Mouse (Mus musculus): Measurements from ENCODE around the gene Ccm2.

Gene Ccm2

DNA sequence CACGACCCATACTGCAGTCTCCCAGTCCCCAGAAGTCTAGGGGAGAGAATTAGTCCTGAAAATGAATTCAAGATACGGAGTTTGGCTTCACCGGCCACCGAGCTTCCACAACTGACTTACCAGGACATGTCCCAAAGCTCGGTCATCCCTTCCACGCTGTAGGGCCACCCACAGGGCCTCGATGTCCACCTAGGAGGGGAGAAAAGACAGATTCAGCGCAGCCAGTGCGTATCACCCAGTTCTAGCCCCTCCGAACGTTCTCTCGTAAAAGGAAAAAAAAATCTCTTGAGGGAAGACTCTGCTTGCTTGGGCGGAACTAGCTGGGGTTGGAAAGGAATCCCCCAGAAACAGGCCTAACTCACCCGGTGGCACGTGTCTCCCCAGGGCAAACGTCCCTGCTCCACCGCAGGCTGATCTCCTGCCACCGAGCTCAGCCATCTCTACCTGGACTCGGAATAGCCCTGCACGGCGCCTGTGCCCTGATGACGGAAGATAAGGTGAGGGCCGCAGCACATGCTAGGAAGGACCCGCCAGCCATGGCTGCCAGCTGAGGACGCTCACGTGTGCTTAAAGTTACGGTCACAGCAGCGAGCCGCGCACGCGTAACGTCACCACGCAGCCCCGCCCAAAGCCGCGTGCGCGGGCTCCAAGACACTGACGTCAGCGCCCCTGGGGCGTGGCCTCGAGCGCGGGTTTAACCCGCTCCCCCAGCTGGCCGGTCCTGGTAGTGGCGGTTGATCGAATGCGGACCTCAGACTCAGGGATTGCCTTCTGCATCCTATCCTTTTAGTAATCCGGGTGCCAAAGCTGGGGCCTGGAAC is 18.3 kb upstream of the Ccm2 start:
- peak; percentile 93 to 98 for DNase-seq (ENCODE audit: low read depth in 1 of 2, low spot score in 2 of 2)

DNA sequence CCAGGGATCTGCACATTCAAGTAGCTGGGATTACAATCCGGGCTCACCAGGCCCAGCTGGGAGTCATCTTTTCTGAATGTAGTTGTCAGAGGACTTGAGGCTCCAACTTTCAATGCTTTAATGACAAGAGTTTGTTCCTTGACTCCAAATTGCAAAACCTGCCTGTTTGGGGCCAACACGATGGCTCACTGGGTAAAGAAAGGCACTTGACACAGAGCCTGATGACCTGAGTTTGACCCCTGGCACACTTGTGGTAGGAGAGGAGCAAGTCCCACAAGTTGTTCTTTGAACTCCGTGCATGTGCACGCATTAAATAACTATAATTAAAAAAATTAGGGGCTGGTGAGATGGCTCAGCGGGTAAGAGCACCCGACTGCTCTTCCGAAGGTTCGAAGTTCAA is 16.7 kb upstream of the Ccm2 start:
- DNase-seq (ENCODE audit: low read depth in 1 of 2, low spot score in 2 of 2), result no peak

DNA sequence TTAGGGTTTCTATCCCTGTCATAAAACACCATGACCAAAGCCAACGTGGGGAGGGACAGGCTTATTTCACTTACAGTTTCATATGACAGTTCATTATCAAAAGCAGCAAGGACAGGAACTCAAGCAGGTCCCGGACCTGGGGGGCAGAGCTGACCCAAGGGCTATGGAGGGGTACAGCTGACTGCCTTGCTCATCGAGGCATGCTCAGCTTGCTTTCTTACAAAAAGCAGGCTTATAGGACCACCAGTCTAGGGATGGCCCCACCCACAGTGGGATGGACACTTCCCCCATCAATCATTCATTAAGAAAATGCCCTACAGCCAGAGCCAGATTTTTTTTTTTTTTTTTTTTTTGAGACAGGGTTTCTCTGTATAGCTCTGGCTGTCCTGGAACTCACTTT is 15.9 kb upstream of the Ccm2 start:
- DNase-seq (ENCODE audit: low read depth in 1 of 2, low spot score in 2 of 2), result no peak

DNA sequence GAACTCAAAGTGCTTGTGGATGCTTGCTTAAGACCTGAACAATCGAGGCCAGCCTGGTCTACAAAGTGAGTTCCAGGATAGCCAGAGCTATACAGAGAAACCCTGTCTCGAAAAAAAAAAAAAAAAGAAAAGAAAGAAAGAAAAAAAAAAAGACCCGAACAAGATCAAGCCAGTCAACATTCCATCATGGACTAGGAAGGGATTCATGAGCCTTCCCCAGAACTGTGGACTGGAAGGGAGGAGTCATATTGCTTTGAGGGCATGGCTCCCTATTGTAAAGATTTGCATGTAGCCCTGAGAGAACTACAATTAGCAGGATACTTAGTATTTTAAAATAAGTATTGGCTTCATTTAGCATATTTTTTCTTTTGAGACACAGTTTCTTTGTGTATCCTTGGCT is 2.0 kb upstream of the Ccm2 start:
- no peak for DNase-seq (ENCODE audit: low read depth in 1 of 2, low spot score in 2 of 2)

DNA sequence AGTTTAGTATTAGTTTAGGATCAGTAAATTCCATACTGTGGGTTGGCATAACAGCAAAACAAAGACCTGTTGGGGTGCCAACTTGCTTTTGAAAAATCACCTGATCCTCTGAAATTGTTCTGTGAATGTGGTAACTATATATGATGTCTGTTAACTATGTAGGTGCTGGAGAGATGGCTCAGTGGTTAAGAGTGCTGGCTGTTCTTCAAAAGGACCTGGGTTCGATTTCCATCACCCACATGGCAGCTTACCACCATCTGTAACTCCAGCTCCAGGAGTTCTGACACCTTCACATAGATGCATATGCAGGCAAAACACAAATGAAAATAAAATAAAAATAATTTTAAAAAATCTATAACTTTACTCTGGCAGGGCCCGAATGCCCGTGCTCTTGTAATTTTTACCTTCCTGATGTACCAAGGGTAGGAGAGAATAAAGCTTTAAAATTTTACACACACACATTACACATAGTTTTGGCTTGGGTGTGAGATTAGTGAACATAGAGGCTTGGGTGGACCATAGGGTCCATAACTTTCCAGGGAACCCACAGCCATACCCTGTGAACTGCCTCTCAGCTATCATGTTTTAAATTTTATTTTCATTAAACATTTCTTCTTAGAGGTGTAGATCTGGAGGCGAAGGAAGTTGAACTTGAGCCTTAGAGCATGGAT is 1.4 kb upstream of the Ccm2 start:
- no peak for DNase-seq (ENCODE audit: low read depth in 1 of 2, low spot score in 2 of 2)

DNA sequence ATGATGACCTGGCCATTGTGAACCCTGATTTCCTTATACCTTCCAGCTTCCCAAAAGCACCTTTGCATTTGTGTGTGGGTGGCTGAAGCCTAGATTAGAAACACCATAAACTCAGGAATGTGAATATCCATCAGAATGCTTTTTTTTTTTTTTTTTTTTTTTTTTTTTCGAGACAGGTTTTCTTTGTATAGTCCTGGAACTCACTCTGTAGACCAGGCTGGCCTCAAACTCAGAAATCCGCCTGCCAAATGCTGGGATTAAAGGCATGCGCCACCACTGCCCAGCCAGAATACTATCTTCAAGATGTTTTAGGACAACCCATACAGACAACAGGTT is 862 bp upstream of the Ccm2 start:
- DNase-seq (ENCODE audit: low read depth in 1 of 2, low spot score in 2 of 2), result no peak

DNA sequence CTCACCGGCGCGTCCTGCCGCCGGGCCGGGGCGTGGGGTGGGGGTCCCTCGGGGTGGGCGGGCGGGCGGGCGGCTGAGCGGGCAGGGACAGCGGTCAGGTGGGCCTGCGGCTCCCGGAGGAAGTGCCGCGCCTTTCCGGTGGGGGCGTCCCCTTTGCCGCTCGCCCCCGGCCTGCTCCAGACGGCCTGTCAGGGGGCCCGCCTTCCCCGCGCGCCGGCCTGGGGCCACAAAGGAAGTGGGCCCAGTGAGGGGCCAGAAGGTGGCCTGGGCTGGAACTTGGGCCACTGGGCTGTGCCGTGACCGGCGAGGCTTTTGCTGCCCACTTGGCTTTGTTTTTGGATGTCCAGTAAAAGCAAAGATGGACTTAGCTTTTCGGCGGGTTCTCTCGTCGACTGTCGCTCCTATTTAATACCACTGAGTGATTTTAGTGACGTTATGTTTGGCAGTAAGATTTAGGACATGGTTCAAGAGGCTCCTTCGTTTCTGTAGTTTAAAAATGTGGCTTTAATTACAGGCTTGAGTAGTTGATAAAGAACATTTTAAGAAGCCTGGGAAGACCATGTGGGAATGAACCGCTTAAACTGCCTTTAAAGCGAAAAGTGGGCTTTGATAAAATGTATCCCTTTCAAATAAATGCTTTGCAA is 472 bp downstream of the Ccm2 start:
- peak; percentile 17 to 56 for DNase-seq (ENCODE audit: low read depth in 1 of 2, low spot score in 2 of 2)

DNA sequence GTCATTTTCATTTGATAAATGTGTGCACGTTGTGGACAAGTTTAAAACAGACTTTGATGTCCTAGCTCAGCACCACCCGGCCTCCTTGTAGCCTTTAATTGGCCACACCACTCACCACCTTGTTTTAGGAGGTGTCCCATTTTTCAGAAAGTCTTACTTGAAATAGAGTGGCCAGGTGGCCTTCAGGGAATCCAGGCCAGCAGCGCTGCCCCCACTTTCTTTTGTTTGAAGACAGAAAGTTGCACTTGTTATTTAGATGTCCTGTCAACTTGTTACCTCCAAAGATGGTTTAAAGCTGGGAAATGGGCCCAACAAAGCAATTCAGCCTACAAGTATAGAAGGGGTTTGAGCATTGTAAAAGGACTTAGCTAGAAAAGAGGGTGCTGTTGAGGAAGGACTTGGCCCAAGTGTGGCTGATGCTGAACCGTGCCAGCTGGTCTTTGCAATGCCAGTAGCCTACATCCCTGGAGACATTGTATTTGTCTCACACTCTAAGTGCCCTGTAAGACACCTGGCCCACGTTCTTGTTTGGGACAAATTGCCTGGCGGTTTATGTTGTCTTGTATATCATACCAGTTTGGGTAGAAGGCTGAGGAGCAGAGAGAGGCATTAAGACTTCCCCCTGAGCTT is 1.1 kb downstream of the Ccm2 start:
- DNase-seq (ENCODE audit: low read depth in 1 of 2, low spot score in 2 of 2), result no peak

DNA sequence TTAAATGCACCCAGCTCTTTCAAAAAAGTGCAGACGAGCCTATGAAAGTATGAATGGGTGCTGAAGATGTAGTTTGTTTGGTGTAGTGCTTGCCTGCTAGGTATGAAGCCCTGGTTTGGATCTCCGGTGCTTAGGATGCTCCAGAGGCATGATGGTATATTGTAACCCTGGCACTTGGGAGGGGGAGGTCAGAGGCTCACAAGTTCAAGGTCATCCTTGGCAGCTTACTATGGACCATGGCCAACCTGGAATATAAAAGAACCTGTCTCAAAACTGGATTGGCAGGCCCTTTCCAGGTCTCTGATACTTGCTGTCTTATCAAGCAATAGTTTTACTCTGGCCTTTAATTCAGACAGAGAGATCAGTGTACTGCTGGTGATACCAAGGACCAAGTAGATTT is 3.1 kb downstream of the Ccm2 start:
- DNase-seq (ENCODE audit: low read depth in 1 of 2, low spot score in 2 of 2), result no peak

DNA sequence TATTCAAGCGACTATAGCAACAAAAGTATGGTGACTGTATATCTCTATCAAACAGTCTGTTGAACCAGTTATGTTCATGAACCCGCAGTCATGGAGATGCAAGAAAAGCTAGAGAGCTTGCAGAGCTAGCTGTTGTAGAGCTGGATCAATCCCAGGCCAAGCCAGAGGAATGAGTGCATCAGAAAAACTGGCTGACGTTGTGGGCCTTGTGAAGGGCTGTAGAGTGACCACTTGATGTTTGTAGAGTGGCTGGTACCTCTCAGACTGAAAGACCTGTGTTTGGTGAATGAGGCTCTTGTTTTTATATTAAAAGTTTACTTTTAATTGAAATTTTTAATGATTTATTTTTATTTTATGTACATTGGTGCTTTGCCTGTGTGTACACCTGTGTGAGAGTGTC is 3.5 kb downstream of the Ccm2 start:
- DNase-seq (ENCODE audit: low read depth in 1 of 2, low spot score in 2 of 2), result no peak

DNA sequence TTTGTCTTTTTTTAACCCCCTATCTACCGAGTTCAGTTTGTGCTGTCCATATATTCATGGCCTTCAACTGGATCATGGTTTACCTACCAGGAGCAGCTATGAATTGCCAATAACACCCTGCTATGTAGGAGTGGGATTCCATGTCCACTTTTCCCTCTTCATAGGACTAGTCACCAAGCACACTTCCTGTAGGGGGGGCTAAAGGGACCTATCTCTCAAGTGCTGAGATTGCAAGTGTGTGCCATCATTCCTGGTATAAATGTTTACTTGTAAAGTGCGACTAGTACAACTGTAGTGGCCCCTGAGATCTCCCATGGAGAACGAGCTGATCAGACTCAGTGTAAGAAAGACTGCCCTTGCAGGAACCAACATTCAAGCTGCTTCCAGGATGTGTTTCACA is 11.5 kb downstream of the Ccm2 start:
- no peak for DNase-seq (ENCODE audit: low read depth in 1 of 2, low spot score in 2 of 2)

DNA sequence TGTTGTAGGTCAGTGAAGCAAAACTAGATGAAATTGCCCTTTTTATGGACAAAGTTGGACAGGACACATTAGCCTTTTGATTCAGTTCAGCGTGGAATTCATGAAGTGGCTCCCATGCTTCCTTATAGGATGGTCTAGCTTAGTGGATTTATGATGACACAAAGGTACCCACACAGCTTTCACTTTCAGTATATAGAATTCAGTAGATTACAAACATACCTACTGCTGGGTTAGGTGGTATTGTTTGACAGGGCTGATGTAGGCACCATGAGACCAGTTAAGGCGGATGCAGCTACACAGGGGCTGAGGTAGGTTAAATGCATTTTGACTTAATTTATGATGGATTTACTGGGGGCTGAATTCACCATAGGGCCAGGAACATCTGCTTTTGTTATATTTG is 13.3 kb downstream of the Ccm2 start:
- no peak for DNase-seq (ENCODE audit: low read depth in 1 of 2, low spot score in 2 of 2)

DNA sequence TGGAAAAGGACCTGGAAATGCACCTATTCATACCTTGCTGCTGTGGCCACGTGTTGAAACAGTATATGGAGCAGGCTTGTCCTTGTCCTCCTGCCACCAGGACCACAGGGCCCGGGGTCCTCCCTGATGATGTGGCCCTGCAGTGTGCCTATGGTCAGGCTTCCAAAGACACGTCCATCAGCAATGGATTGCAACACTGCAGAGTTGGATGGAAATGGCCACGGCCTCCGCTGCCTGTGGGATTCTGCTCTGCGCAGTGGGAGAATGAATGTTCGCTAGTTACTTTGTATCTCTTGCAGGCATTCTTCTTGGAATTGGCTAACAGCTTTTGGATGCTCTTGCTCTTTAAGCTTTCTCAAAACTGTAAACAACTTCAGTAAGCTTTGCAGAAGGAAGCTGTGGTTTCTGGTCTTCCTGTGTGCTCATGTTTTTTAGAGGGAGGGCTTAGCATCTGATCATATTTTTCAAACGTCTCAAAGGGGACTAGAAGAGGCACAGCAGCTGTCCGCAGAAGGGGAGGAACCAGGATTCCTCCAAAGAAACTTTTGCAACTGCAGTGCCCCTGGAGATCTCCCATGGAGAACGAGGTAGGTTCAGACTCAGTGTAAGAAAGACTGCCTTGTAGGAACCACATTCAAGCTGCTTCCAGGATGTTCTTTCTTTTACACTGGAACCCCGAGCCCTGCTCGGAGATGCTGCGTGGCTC is 14.1 kb downstream of the Ccm2 start:
- peak; percentile 10 to 23 for DNase-seq (ENCODE audit: low read depth in 1 of 2, low spot score in 2 of 2)

DNA sequence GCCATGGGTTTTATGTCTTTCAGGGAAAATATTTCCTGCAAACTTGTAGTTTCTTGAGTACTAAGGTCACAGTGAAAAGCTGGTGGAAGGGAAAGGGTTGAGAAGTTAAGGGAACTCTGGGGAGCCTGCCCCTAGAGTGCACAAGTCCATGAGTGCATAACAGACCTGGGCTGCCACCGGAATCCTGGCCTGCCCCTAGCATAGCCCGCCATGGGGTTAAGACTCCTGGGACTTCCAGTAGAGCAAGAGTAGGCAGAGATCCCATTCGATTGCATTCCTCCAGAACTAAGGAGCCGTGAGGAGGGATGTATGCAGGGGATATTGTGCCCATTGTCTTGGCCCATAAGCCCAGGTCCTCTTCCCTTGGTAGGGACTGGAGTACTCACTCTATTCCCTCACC is 14.8 kb downstream of the Ccm2 start:
- DNase-seq (ENCODE audit: low read depth in 1 of 2, low spot score in 2 of 2), result no peak

DNA sequence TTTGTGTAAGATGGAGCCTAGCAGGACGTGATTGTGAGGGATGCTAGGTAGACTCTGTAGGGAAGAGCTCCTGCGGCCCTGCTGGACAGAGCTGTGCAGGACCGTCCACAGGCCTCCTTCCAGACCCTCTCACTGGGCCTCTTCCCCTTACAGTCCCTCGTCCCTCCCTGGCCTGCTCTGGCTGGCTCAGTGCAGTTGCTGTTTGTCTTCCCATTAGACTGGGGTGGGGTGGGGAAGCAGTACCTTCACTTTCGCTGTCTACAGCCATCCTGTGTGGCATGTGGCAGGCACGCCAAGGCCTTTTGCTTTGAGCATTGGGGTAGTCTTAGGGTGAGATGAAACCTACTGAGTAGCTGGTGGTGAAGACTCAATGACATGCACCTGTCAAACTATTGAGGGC is 15.7 kb downstream of the Ccm2 start:
- DNase-seq (ENCODE audit: low read depth in 1 of 2, low spot score in 2 of 2), result peak; percentile 18 to 30

DNA sequence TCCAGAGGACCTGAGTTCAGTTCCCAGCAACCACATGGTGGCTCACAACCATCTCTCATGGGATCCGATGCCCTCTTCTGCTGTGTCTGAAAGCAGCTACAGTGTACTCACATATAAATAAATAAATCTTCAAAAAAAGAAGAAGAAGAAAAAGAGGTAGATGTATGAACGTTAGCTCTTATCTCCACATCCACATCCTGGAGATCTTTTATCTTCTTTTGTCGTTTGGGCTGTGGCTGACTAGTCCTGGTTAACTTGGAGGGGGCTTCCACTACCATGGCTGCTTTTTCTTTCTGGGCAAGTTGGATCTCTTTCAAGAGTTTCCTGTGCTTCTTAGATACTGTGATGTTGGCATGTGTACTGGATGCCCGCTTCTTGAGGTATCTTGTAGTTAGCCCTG is 16.5 kb downstream of the Ccm2 start:
- DNase-seq (ENCODE audit: low read depth in 1 of 2, low spot score in 2 of 2), result no peak

DNA sequence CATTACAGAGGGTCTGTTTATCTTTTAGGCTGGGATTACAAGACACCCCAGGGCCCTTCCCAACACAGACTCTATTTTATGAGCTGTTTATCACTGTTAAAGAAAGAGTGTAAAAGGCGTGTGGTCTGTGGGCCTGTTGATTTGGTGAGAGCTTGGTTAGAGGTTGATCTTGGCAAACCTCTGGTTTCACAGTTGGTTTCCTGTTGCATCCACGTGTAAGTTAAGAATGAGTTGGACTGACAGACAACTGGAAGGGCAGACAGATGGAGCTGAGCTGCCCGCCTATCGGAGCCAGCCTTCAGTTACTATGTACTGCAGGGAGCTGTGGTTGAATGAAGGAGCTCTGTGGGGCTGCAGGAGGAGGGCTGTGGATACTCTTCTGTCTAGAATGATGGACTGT is 19.8 kb downstream of the Ccm2 start:
- no peak for DNase-seq (ENCODE audit: low read depth in 1 of 2, low spot score in 2 of 2)

DNA sequence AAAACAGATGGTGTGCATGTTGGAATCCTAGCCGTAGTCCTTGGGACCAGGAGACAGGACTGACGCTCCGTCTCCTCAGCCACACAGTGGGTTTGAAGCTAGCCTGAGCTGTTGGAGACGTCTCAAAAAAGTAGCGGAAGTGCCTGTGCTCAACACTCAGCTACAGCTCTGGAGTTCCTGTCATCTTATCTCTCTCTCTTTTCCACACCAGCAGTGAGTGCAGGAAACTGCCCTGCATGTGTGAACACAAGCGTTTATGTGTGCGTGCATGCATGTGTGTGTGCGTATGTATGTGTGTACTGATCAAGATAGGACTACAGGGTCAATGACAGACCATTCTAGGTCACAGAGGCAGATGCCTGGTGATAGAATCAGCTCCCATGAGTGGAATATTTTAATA is 21.3 kb downstream of the Ccm2 start:
- no peak for DNase-seq (ENCODE audit: low read depth in 1 of 2, low spot score in 2 of 2)

DNA sequence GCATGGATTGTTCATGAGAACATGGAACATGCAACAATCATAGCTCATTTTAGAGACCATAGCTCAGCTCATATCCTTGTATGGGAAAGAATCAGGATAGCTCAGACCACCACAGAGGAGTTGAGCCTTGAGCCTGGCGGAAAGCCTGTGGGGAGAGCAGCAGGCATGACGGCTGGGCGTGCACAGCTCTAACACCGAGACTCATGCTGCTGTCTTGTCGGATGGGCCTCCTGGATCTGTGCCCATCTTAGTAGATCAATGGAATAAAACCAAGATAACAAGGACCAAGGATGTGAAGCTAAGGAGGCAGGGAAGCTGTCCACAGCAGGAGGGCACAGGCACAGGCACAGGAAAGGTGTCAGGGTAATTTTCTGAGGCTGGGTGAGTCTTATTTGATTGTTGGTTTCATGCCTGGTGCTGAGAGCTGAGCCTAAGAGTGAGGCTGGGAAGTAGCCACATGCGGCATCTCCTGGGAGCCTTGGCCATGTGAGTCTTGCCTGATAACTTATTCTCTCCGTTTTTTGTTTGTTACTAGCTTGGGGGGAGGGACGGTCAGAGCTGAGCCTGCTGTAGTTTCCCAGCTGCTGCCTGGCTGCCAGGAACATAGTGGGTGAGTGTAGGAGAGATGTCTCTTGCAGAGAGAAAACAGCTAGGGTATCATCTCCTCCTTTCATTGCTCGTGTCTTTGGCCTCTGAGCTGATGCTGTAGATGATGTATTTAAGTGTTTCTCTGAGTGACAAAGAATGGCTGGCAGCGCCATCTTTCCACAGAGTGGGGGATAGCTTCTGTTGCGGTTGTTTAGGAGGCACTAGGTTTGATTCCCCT is 22.1 kb downstream of the Ccm2 start:
- DNase-seq (ENCODE audit: low read depth in 1 of 2, low spot score in 2 of 2), result no peak

DNA sequence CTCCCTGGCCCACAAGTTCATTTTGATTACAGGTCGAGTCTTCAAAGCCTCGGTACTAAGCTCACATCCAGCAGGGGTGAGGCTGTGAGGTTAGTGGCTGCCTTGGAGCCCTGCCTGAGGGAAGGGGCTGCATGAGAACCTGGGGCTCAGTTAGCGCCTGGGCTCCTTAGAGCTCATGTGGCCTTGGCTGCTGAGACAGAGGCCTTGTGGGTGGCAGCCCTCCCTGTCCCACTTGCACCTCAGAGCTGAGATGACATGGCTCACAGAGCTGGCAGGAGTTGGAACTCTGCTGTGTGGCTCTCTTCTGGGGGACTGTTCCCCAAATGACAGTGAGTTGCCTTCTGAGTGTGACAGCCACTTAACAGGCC is 22.7 kb downstream of the Ccm2 start:
- DNase-seq (ENCODE audit: low read depth in 1 of 2, low spot score in 2 of 2), result no peak

DNA sequence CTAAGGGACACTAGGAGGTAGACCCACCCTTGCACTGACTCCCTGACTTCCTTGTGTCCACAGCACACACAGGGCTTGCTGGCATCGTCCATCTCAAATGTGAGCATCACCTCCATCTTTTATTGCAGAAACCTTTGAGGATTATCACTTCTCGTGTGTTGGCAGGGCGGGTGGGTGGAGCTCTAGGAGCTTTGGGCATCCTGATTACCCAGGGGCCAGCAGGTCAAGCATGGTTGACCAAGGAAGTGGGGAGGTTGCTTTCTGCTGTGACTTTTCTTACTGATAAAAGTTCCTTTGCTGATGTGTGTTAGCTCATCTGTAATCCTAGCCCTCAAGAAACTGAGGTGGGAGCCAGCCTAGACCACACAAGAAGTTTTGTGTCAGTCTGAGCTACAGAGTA is 29.5 kb downstream of the Ccm2 start:
- no peak for DNase-seq (ENCODE audit: low read depth in 1 of 2, low spot score in 2 of 2)

Data from monocyte, adult 2 months (primary cell).